Mouse (Mus musculus) limb, embryonic 12.5 days (tissue): ENCODE results near the gene AI854703. TPM values are rescaled to one million over a fixed set of nuclear protein-coding genes. Genes with fewer than 3 reads are reported as not detected.
A peak's percentile ranks its signal among the peaks of the same experiment; 100 is the strongest.

Experiments
- ATAC-seq: fragments of 200-750 bp; cut with Nextera tagmentation; 2 replicates; pipeline ENCODE4 v1.8.0; 2017; ENCODE audit warnings: low read depth, moderate TSS enrichment; ENCODE audit not compliant: insufficient number of reproducible peaks, insufficient read depth, low FRiP score, low TSS enrichment
- H3K27ac ChIP-seq: fragments of 300-500 bp; sonication (generic); 2 replicates; pipeline ENCODE4 v1.5.1; 2016; ENCODE audit warnings: mild to moderate bottlenecking, moderate library complexity
- H3K27me3 ChIP-seq: fragments of 300-500 bp; sonication (generic); 2 replicates; pipeline ENCODE4 v1.6.1; 2016; ENCODE audit warnings: mild to moderate bottlenecking, moderate library complexity
- H3K36me3 ChIP-seq: fragments of 300-500 bp; sonication (generic); 2 replicates; pipeline ENCODE4 v1.6.1; 2016; ENCODE audit warnings: mild to moderate bottlenecking, moderate library complexity
- H3K4me1 ChIP-seq: fragments of 300-500 bp; sonication (generic); replicated peaks from 2 replicates; pipeline ENCODE4 v1.6.1; 2016
- H3K4me2 ChIP-seq: fragments of 300-500 bp; sonication (generic); 2 replicates; pipeline ENCODE4 v1.6.1; 2016; ENCODE audit warnings: mild to moderate bottlenecking, moderate library complexity
- H3K4me3 ChIP-seq: fragments of 300-500 bp; sonication (generic); replicated peaks from 2 replicates; pipeline ENCODE4 v1.5.1; 2016; ENCODE audit warnings: mild to moderate bottlenecking
- H3K9ac ChIP-seq: fragments of 300-500 bp; sonication (generic); replicated peaks from 2 replicates; pipeline ENCODE4 v1.6.1; 2016; ENCODE audit warnings: mild to moderate bottlenecking, moderate library complexity
- H3K9me3 ChIP-seq: fragments of 300-500 bp; sonication (generic); 2 replicates; pipeline ENCODE4 v1.6.1; 2016; ENCODE audit warnings: mild to moderate bottlenecking, moderate library complexity
- WGBS: fragments of 180-500 bp; shearing (Covaris S2); methylation state at CpG from one replicate; pipeline ENCODE4 v1.1.7; 2016; 5-methylcytosine and 5-hydroxymethylcytosine counted together
- polyA plus RNA-seq: library from polyadenylated mRNA; unstranded; fragments of >200 nt; fragmentation: Nextera tagmentation; extraction: Ambion mirVana; gene quantifications from 2 replicates; pipeline ENCODE4 v1.2.1, GENCODE M21; 2016

The AI854703 gene
- polyA plus RNA-seq, result 0.79 and 1.3 TPM in 2 replicates

- Histone ChIP-seq H3K4me1 (peaks cover 23% of the 10 kb centered on the region), H3K27ac (no peak within 1 kb of the TSS)
- 37% methylated on average over 8 of the region's 8 CpGs for WGBS
Observed at GRCm38 (mm10) chr6:48626464-48626863, at the start of gene AI854703. TSS of gene AI854703 (plus strand) at chr6:48626764.

GRCm38 (mm10) chr6:48578736-48579135, 47.8 kb upstream of the AI854703 start:
- H3K36me3 ChIP-seq, result no peaks in the 10 kb centered on the region
- no peak overlapping the region for H3K27ac ChIP-seq
- no peak overlapping the region for H3K9ac ChIP-seq
- no peak overlapping the region for H3K4me3 ChIP-seq
- H3K27me3 ChIP-seq, result no peaks in the 10 kb centered on the region
- H3K4me2 ChIP-seq, result no peak overlapping the region
- no peak for ATAC-seq
- no peaks in the 10 kb centered on the region for H3K4me1 ChIP-seq
- H3K9me3 ChIP-seq, result no peaks in the 10 kb centered on the region
- 61% methylated on average over 5 of the region's 5 CpGs for WGBS

More at GRCm38 (mm10) chr6:48626464-48626863, at the start of gene AI854703:
- peaks cover 64% of the 10 kb centered on the region for H3K27me3 ChIP-seq
- peak within 1 kb of the TSS; percentile 60 for H3K9ac ChIP-seq
- ATAC-seq, result no peak
- H3K9me3 ChIP-seq, result no peaks in the 10 kb centered on the region
- peaks cover 5% of the 10 kb centered on the region; the same call in 1 of the 2 replicates for H3K36me3 ChIP-seq
- H3K4me3 ChIP-seq, result peak within 1 kb of the TSS; percentile 49
- peak within 1 kb of the TSS; percentile 86 for H3K4me2 ChIP-seq

GRCm38 (mm10) chr6:48579215-48579648, 47.3 kb upstream of the AI854703 start:
- H3K4me1 ChIP-seq, result no peaks in the 10 kb centered on the region
- no peak overlapping the region for H3K4me3 ChIP-seq
- H3K27ac ChIP-seq, result no peak overlapping the region
- no peak for ATAC-seq
- 40% methylated on average over 5 of the region's 5 CpGs for WGBS
- H3K9ac ChIP-seq, result no peak overlapping the region
- H3K36me3 ChIP-seq, result no peaks in the 10 kb centered on the region
- H3K9me3 ChIP-seq, result no peaks in the 10 kb centered on the region
- H3K4me2 ChIP-seq, result no peak overlapping the region
- no peaks in the 10 kb centered on the region for H3K27me3 ChIP-seq

- Histone ChIP-seq H3K4me2 (no peak overlapping the region), H3K9ac (no peak overlapping the region), H3K27me3 (no peaks in the 10 kb centered on the region), H3K36me3 (no peaks in the 10 kb centered on the region), H3K9me3 (no peaks in the 10 kb centered on the region), H3K4me1 (no peaks in the 10 kb centered on the region), H3K27ac (no peak overlapping the region), H3K4me3 (no peak overlapping the region)
- no peak for ATAC-seq
- 63% methylated on average over 3 of the region's 3 CpGs for WGBS
Observed at GRCm38 (mm10) chr6:48581257-48581656, 45.3 kb upstream of the AI854703 start.

GRCm38 (mm10) chr6:48582037-48582436, 44.5 kb upstream of the AI854703 start:
- Histone ChIP-seq H3K9ac (no peak overlapping the region), H3K9me3 (no peaks in the 10 kb centered on the region), H3K4me2 (no peak overlapping the region), H3K27ac (no peak overlapping the region), H3K4me3 (no peak overlapping the region), H3K36me3 (no peaks in the 10 kb centered on the region), H3K4me1 (no peaks in the 10 kb centered on the region), H3K27me3 (no peaks in the 10 kb centered on the region)
- ATAC-seq, result no peak
- WGBS, result 73% methylated on average over 3 of the region's 3 CpGs

GRCm38 (mm10) chr6:48589194-48589750, 37.3 kb upstream of the AI854703 start, which contains the start of gene Gm45021:
TSS of gene Gm45021 (plus strand) at chr6:48589610.
- Histone ChIP-seq H3K9ac (peak within 1 kb of the TSS; percentile 28; the same call in 1 of the 2 replicates), H3K27ac (no peak within 1 kb of the TSS)
- 42% methylated on average over 6 of the region's 6 CpGs for WGBS

GRCm38 (mm10) chr6:48591221-48591845, 35.2 kb upstream of the AI854703 start:
- H3K4me3 ChIP-seq, result no peak overlapping the region
- 94% methylated on average over 3 of the region's 3 CpGs for WGBS
- no peaks in the 10 kb centered on the region for H3K27me3 ChIP-seq
- H3K27ac ChIP-seq, result no peak overlapping the region
- no peak overlapping the region for H3K4me2 ChIP-seq
- ATAC-seq, result no peak
- peaks cover 20% of the 10 kb centered on the region for H3K4me1 ChIP-seq
- H3K9me3 ChIP-seq, result peaks cover 12% of the 10 kb centered on the region
- H3K9ac ChIP-seq, result no peak overlapping the region
- H3K36me3 ChIP-seq, result peaks cover 15% of the 10 kb centered on the region

More at GRCm38 (mm10) chr6:48589194-48589750, 37.3 kb upstream of the AI854703 start, which contains the start of gene Gm45021:
- Histone ChIP-seq H3K36me3 (no peaks in the 10 kb centered on the region), H3K4me2 (no peak within 1 kb of the TSS), H3K4me1 (peaks cover 9% of the 10 kb centered on the region; the same call in 1 of the 2 replicates), H3K27me3 (no peaks in the 10 kb centered on the region), H3K9me3 (no peaks in the 10 kb centered on the region), H3K4me3 (no peak within 1 kb of the TSS)
- ATAC-seq, result no peak

- Histone ChIP-seq H3K4me3 (no peak overlapping the region), H3K9ac (no peak overlapping the region), H3K9me3 (peaks cover 18% of the 10 kb centered on the region), H3K27me3 (no peaks in the 10 kb centered on the region), H3K27ac (no peak overlapping the region), H3K4me1 (peaks cover 20% of the 10 kb centered on the region), H3K36me3 (peaks cover 20% of the 10 kb centered on the region), H3K4me2 (no peak overlapping the region)
- no peak for ATAC-seq
- 88% methylated on average over 6 of the region's 6 CpGs for WGBS
Observed at GRCm38 (mm10) chr6:48591871-48592270, 34.7 kb upstream of the AI854703 start.

- ATAC-seq, result peak; percentile 93
- H3K36me3 ChIP-seq, result peaks cover 36% of the 10 kb centered on the region
- H3K9ac ChIP-seq, result peak within 1 kb of the TSS; percentile 78
- peak within 1 kb of the TSS; percentile 79 for H3K4me3 ChIP-seq
- peak within 1 kb of the TSS; percentile 80 for H3K4me2 ChIP-seq
- H3K9me3 ChIP-seq, result peaks cover 31% of the 10 kb centered on the region
- H3K4me1 ChIP-seq, result peaks cover 20% of the 10 kb centered on the region
- no peaks in the 10 kb centered on the region for H3K27me3 ChIP-seq
- WGBS, result 7% methylated on average over 44 of the region's 45 CpGs
- peak within 1 kb of the TSS; percentile 86 for H3K27ac ChIP-seq
Observed at GRCm38 (mm10) chr6:48593158-48594042, 33.2 kb upstream of the AI854703 start, which contains the start of the genes Repin1 and Gm44965. TSS of gene Repin1 (plus strand) at chr6:48593883. TSS of gene Gm44965 (plus strand) at chr6:48593941.

GRCm38 (mm10) chr6:48594043-48594738, 32.4 kb upstream of the AI854703 start:
- Histone ChIP-seq H3K36me3 (peaks cover 44% of the 10 kb centered on the region), H3K9ac (peak overlapping the region; percentile 78), H3K9me3 (peaks cover 33% of the 10 kb centered on the region), H3K27me3 (no peaks in the 10 kb centered on the region), H3K27ac (peak overlapping the region; percentile 86), H3K4me2 (peak overlapping the region; percentile 80), H3K4me1 (peaks cover 19% of the 10 kb centered on the region), H3K4me3 (peak overlapping the region; percentile 79)
- ATAC-seq, result peak; percentile 76
- WGBS, result 1% methylated on average over 40 of the region's 41 CpGs
